Mouse (Mus musculus) heart, adult 2 months (tissue): ENCODE measurements at regions not wholly inside any gene's neighbourhood (a gene's known extent, or its start where the extent isn't known, plus 50 kb on each side); places are given as distances from the start of the nearest gene placed in this dataset.

Source experiments
- CTCF ChIP-seq: fragments of 200-600 bp; IDR thresholded peaks from 2 replicates; pipeline ENCODE4 v1.8.1; 2022; ENCODE audit warnings: antibody characterized with exemption, mild to moderate bottlenecking, moderate library complexity
- EP300 ChIP-seq: fragments of 200-500 bp; IDR thresholded peaks from 2 replicates; pipeline ENCODE4 v1.6.1; 2011; ENCODE audit warnings: low read depth, low read length, control low read depth; ENCODE audit not compliant: insufficient read depth

- no peak for TF ChIP-seq CTCF
- TF ChIP-seq EP300, result no peak
These were observed 343.1 kb upstream of the Clnk start for GRCm38 (mm10) chr5:39219698-39220097.
